Mouse (Mus musculus) cerebellum, postnatal 10 days (tissue): ENCODE measurements around the gene Gpr132.
"Not testable (repeated sequence)": the region's sequence is repeated elsewhere in the genome, so short reads cannot be mapped to it uniquely, and the experiment has no call there.

Source experiments
- DNase-seq, 2 experiments: peaks; one replicate each; pipeline ENCODE4 v3.0.0; 2021; ENCODE audit warnings: mixed read lengths in 2 of 2

Gpr132 gene

DNA sequence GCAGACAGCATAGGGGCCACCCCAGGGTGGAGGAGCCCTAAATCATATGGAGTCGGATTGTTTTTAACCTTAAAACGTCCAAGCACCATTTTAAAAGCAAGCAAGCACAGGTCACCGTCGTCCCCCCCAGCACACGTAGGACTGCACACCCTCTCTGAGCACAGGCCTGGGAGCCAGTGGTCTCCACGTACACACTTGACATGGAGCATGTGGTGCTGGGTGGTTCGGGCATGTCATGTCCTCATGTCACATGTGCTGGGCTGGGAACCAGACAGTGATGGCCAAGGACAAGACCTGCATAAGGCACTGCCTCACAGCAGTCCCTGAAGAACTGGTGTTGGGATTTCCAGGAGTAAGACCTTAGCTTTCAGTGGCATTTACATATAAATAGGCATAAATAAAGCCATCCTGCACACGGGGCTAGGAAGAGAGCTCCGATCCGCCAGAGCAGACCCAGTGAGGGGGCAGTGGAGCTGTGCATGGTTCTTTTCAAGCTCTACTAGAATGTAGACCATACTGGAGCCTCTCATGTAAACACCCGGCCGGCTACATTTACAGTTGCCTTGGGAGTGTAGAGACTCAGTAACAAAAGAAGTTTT lies 47.5 kb downstream of the Gpr132 start:
- DNase-seq = no peak

GRCm38 (mm10) chr12:112819057-112819662 lies 48.9 kb downstream of the Gpr132 start:
- no peak for DNase-seq

- DNase-seq = not testable (repeated sequence)
Measured at GRCm38 (mm10) chr12:112816866-112817265, 51.2 kb downstream of the Gpr132 start.

DNA sequence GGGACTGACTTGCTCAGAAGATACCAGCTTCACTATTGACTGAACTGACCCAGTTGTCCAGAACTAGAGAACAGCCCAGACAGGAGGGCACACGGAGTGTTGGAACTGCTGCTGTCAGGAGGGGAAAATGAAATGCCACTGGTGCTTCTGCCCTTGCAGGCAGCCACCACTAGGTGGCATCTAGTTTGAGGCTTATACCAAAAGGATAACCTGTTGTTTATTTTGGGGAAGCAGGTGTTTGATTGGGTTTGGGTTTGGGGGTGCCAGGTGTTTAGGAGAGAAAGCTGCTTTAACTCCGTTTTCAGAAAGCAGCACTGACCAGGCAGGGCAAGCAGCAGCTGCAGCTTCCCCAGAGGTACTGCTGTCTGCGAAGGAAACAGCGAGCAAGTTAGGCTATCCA lies 51.7 kb downstream of the Gpr132 start:
- DNase-seq = peak; percentile 78 to 83

- DNase-seq = no peak
Measured at GRCm38 (mm10) chr12:112814682-112815470, 53.2 kb downstream of the Gpr132 start.

- DNase-seq = no peak
Measured at GRCm38 (mm10) chr12:112813370-112813769, 54.7 kb downstream of the Gpr132 start.

DNA sequence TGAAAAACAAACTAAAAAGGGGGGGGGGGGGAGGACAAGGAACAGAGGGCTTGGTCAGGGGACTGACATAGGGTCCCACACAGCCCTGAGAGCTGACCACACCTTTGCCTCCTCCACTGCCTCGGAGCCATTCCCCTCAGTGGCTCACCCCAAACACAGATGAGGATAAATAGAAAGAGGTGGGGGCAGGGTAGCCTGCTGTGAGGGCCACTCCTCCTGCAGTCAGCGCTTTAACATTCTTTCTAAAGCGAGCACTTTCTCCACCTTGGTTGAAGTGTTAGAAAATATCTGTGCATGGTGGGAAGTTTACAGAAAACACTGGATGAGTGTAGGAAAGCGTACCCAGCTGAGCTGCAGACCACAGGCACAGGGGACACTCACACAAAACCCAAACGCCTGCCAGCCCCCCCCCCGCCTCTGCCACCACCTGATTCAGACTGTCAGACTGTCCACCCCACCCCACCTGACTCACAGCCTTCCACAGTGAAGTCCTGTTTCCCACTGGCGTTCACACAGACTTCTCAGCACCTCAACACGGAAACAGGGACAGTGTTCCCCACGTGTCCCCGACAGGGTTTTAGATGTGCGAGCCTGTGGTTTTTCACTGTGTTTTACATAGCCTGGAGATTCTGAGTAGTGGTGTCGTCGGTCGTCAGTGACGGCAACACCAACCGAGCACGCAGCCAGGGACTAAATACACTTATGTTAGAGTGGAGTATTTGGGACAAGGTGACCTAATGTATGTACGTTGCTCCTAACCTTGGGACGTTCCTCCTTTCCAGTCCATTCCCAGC lies 57.7 kb downstream of the Gpr132 start:
- no peak for DNase-seq

GRCm38 (mm10) chr12:112809641-112810040 lies 58.4 kb downstream of the Gpr132 start:
- DNase-seq = no peak

DNA sequence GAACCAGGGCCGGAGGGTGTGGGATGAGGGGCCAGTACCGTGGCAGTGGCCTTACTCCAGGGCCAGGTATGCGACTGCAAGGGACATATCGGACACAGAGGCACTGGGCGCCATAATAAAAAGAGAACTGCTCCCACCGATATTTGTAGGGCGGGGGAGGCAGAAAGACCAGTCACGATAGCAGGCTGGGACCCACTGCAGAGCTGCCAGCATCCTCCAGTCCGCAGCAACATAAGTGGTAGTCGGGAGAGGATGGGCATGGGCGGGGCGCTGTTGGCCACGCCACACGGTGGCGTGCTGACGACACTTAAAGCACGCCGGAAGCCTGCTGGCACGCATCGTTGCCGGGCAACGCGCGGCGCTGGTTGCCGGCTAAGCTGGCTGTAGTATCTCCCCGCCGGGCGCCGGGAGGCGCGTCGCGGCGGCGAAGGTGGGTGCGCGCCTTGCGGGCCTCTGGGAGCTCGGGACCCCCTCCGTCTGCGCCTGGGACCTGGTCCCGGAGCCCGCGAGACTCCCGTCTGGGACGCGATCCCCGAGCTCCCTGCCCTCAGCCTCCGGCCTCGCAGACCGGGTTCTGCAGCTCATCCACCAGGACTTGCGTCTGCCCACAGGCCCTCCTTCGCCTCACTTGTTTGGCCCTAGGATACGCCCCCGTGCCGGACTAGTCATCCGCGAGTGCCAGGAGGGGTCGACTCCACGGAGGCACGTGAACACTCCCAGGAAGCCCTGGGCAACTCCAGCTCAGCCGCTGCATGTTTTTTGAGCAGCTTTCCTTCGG lies 59.3 kb downstream of the Gpr132 start, which contains the start of gene Clba1:
Gene Clba1 (plus strand): TSS at position 351 of the 778 bp plus-strand sequence.
- peak; percentile 96 to 97 for DNase-seq

- DNase-seq = no peak
Measured at GRCm38 (mm10) chr12:112808212-112808586, 59.8 kb downstream of the Gpr132 start.

GRCm38 (mm10) chr12:112807796-112808195 lies 60.2 kb downstream of the Gpr132 start:
- DNase-seq = peak in 1 of 2 experiments; percentile 48

GRCm38 (mm10) chr12:112806044-112806443 lies 62.0 kb downstream of the Gpr132 start:
- DNase-seq = no peak

DNA sequence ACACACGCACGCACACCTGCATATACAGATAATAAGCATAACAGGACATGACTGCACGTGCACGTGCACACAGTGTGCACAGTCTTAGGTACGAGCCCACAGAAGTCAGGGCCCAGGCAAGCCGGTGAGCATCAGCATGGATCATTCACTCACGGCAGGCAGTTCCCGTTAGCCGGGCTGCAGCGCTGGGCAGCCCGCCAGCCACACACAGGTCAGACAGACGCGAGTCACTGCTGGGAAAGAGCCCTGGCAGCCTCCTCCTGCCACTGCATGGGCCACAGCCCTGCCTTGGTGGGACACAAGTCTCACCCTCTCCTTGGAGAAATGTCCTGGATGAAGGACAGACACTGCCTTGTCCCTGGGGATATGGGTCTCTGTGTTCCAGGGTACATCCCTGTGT lies 64.0 kb downstream of the Gpr132 start:
- DNase-seq = peak; percentile 65 to 75

GRCm38 (mm10) chr12:112802917-112803316 lies 65.1 kb downstream of the Gpr132 start:
- DNase-seq = no peak

DNA sequence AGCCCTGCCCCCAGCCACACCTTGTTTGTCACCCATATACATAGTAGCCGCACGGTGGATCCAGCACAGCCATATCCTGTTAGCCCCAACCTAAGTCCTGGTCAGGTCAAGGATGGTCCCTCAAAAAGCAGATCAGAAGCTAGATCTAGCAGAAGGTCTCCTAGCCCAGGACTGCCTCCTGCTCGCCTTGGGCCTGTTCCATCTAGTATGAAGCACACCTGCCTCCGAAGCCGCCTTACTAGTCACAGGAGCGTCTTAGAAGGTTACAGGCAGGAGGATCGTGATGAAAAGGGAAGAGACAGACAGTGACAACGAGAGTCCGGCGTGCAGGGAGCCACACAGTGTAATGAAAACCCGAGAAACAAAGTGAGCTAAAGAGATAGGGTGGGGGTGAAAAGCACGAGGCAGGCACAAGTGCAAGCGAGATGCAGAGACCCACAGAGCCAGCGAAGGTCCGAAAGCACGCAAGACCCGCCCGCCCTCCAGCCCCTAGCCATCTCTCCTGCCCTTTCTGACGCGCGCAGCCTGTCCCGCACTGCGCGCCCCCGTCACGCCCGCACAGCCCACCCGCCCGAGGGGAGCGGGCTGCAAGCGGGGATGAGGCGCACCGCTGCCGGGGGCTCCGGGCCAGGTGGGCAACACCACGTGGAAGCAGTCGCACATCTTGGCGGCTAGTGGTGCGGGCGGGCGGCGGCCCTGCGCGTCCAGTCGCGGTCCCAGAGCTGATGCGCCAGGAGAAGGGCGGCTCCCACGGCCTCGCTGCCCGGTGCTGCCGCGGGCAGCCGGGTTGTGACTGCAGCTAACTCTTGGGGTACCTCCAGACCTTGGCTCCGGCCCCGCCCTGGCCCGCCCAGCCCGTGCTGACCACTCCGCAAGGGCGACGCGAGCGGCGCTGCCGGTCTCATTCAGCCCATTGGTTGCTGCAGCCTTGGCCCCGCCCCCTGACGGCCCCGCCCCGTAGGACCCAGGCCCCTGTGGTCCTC lies 65.9 kb downstream of the Gpr132 start, which contains the start of gene Ahnak2:
Gene Ahnak2 (minus strand): TSS at position 794 of the 983 bp plus-strand sequence.
- peak; percentile 81 to 86 for DNase-seq
